Mouse (Mus musculus) A20 (cell line): ENCODE results near the gene Krt90.
A peak's percentile ranks its signal among the peaks of the same experiment; 100 is the strongest.

Experiments used
- DNase-seq: peaks from one replicate; pipeline ENCODE4 v3.0.0-alpha.2; 2011; ENCODE audit warnings: low read depth, low spot score

Krt90 gene

DNA sequence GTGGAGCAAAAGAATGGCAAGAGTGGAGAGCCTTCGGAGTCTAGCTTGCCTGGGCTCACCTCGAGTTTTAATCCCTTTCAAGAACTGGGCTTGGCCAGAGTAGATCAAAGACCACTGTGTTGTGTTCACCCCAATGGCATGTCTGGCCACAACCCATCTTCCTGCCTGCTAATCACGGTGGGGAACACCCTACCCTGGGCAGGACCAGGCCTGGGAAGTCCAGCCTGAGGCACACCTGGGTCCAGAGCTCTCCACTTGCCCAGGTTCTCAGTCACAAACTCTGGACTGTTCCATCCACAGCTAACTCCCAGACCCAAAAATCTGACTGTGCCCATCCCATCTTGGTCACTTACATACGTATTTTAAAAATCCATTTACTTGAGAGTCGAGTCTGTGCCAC is at the start of gene Krt90:
Gene Krt90, minus strand, starts transcription at position 101 of the 400 bp plus-strand sequence.
- DNase-seq, result no peak

DNA sequence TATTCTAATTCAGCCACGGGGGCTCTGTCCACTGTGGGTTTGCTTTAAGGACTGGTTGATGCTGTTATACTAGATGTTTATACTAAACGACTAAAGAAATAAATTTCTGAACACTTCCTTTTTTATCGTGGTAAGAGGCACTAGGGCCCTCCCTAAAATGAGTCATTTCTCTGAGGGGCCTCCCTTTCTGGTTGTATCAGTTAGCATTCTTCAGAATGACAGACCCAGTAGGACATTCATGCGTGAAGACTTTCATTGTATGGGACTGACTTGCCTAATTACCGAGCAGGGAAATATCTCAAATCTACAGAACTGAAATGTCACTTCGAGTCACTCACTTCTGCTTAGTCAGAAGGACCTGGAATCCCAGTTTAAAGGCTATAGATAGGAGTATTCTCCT is 36.4 kb upstream of the Krt90 start:
- DNase-seq, result peak; percentile 74

DNA sequence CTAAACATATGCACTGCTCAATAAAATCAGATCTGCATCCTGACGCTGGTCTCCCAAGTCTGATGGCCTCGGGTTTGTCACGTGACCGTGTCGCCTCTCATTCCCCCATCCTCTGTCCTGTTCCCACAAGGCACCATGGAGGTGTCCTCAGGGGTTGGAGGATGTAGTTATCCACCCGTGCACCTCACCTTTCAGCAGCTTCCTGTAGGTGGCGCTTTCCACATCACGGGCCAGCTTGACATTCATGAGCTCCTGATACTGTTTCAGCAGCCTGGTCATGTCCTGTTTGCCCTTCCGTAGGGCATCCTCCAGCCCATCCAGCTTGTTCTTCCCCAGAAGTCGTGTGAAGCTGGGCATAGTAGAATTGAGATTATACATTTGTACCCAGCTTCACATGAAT is 25.5 kb upstream of the Krt90 start:
- DNase-seq, result peak; percentile 60

DNA sequence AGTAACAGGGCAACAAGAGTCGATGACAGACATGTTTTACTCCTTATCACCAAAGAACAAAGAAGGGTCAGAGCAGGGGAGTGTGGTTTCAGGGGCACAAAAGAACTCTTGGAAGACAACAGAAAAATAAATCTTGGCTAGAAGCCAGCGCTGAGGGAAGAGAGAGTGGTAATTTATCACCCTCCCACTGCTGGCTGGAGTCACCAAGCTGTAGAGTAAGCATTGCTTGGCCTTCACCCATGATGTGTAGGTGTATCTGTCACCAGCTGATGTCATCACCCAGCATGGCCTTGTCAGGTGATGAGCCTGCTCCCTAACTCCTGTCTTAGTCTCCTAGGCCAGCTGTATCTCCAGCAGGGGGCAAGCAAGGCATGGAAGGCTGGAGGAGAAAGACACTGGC is 21.7 kb upstream of the Krt90 start:
- no peak for DNase-seq

DNA sequence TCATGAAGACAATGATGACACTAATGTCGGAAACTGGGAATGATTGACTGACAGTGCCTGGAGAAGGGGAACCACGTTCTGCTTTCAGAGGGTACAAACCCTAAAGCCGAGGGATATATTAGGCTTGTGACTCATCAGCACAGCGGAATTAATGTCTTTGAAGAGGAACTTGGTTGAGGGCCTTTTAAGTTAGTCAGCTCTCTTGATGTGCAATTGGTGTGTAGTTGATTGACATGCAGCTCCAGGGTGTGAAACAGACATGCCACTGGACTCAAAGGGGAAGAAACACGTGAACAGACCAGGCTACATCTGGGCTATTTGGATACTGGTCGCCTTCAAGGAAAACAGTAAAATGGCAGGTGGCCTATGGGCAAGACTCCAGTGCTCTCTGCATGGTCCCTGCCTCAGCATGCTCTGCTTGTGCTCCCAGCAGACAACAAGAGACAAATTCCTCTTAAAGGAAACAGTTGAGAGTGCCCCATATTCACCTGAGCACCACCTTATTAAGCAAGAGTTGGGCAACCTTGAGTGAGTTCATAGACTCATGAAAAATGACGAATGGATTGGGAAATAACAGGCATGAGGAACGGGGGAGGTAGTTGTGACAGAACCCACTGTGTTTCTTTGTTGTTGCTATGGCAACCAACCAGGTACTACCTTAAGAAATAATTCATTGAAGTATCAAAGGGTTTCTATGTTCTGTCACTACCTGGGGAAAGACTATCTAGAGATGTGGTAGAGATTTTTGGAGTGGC is 20.6 kb upstream of the Krt90 start:
- DNase-seq, result peak; percentile 23

DNA sequence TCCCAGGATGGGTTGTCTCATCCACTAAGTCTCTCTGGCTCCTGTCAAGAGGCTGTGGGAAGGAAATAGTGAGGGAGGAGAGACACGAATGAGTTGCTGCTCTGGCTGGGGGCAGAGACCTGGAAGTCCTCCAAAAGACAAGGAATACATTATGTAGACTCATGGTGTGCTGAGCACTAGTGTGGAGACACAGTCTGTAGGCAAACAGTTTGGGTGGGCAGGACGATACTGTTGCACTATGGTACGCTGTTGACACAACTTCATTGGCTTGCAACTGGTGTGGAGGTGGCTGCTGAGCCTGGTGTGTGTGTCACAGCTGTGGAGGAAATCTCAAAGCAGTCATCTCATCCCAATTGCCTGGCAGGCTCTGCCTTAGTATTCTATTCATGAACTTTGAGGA is 19.0 kb upstream of the Krt90 start:
- DNase-seq, result no peak

DNA sequence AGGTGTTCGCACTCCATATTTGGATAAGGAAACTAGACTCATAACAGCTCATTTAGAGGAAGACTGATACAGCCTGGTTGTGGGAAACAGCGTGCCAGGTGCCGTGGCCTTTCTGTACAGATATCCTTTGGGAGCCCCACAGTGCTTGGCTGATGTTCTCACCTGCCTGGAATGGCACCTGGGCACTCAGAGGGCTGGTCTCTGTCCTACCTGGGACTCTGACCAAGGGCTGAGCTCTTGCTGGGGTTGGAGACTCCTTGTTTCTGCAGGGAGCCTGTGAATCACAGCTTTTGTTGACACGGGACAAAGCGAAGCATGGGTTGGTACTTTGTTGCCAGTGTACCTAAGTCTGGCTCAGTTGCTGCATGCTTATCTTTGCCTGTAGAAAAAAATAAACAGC is 12.8 kb upstream of the Krt90 start:
- DNase-seq, result no peak

DNA sequence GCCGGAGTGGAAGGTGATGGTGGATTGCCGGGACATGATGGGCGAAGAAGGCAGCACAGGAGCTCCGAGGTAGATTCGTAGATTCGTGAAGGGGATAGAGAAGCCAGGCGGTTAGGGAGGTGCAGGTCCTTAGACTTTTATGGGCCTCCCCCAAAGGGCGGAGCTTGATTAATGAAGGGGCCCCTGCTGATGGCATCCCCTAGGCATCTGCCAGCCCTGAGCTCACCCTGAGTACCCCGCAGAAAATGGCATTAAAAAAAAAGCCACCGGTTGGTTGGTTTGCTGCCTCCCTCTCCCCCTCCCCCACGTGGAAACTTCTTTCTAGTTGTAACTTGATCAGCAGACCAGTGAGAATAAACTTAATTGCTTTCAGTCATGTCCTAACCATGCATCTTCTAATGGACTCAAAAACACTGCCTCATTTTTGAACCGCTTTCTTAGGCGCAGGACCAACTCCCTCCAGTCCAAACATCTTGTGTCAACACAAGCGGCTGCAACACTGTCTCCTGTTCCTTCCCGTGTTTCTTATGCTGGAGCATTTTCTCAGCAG is 11.1 kb upstream of the Krt90 start, which contains the start of gene Krt75:
Gene Krt75, minus strand, starts transcription at position 109 of the 550 bp plus-strand sequence.
- no peak for DNase-seq

DNA sequence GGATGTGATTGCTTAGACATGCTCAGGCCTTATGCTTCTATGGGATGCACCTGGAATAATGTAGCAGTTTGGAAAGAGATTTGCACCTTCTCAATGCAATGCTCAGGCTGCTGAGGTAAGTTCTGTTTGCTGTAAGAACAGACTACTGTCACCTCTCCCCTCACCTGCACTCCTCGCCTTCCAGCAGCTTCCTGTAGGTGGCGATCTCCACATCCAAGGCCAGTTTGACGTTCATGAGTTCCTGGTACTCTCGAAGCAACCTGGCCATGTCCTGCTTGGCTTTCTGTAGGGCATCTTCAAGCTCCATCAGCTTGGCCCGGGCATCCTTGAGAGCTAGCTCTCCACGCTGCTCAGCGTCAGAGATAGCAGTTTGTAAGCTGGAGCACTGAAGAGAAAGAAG is 5.0 kb upstream of the Krt90 start:
- DNase-seq, result peak; percentile 56

DNA sequence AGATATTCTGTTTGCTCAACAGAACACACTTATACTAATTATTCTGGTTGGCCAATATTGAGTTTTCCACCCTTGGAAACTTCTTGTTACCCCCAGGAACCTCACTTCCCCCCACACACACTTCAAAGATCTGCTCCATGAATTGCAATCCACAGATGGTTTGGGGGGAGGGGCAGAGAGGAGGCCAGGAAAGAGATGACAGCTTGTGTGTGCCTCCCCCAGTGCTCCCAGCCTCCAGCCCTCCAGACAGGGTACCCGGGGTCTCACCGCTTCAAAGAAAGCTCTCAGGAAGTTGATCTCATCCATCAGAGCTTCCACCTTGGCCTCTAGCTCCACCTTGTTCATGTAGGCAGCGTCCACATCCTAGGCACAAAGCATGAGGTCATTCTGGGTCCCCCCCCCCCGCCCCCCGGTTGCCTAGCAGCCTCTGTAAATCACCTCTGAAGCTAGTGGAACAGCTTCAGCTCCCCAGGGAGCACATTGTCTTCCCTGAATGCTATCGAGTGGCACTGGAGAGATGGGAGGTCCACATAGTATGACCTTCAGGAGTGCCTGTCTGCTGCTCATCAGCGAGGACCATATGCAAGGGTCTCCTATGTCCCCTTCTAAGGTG is 4.6 kb downstream of the Krt90 start:
- DNase-seq, result no peak

DNA sequence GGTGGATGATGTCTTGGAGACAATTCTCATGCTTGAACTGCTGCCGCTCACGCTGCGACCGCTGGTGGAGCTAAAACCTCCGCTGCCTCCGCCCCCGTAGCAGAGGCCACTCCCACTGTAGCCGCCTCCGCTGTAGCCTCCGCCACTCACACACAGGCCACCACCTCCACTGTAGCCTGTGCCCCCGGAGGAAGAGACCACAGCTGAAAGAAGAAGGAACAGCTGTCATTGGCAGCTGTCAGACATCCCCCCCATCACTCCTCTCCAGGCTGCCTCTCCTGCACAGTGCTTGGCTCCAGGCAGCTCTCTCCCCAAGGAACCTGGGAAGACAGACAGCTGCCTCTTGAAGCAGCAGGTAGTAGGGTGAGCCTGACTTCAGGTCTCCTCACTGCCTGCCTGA is 9.6 kb downstream of the Krt90 start:
- DNase-seq, result peak; percentile 55

DNA sequence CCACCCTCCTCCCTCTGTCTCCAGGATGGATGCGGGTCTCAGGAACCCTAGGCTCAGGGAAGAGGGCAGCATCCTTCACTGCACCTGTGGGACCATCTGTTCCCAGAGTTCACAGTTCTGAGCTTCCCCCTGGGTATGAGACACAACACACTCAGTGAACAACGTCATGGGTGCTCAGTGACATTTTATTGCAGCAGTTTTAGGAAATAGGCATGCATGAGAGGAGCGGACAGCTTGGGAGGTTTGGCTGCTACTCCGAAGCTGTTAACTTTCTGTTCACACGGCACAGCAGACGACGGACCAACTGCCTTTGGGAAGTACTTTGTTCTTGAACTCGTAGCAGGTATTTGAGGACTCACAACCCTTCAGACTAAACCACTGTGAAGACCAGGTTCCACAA is 10.6 kb downstream of the Krt90 start:
- no peak for DNase-seq

DNA sequence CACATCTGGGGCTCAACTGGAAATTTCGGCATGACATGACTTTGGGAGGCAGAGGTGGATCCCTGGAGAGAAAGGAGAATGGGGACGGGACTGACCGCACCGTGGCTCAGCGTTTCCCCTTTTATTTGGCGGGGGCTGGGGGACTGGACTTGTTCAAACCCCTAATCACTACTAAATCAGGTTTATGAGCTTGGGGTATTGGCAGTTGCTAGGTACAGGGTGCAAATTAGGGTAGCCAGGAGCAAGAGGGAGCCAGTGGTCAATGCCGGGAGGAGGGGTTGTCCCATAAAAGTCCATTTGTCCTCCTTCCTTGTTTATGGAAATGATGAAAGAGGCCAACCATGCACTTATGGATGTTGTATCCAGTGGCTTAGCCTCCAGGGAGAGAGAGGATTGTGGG is 12.2 kb downstream of the Krt90 start, which contains the start of gene Krt82:
Gene Krt82, minus strand, starts transcription at position 101 of the 400 bp plus-strand sequence.
- DNase-seq, result no peak

DNA sequence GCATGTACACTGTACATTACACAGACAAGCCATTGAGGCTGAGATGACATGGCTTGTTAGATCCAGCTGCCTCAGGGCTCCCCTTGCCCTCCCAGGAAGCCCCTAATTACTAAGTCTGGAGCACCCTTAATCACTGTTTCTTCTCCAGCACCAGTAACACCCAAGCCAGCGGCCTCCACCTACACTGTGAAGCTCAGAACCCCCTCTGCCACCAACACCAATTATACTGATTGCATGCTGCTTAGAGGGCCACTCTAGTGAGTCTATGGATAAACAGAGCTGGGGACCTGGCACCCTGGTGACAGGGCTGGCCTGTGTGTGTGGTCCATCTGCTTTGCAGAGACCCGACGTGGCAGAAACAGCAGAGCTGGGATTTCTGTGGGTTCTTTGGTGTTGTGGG is 18.3 kb downstream of the Krt90 start:
- no peak for DNase-seq

DNA sequence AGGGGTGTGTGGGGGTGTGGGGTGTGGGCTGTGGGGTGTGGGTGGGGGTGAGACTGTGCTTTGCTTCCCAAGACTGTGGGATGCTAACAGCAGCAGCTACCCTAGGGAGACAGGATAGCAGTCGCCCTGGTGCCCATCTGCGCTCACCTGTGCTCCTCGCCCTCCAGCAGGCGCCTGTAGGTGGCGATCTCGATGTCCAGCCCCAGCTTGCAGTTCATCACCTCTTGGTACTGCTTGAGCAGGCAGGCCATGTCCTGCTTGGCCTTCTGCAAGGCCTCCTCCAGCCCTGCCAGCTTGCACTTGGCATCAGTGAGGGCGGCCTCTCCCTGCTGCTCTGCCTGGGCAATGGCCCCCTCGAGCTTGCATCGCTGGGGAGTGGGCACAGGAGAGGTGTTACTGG is 20.2 kb downstream of the Krt90 start:
- peak; percentile 33 for DNase-seq

DNA sequence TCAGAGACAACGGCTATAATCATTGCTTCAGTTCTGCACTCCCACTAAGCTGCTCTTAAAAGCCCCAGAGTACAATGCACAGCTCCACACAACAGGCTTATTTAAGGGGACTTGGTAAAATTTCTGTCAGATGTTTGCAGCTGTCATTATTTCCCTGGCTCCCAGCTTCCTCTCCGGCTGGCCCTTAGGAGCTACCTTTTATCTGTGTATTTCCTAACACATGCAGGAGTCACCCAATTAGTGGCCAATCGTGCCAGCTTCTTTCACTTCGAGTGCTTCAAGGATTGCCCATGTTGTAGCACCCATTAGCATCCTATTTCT is 24.2 kb downstream of the Krt90 start:
- DNase-seq, result no peak

DNA sequence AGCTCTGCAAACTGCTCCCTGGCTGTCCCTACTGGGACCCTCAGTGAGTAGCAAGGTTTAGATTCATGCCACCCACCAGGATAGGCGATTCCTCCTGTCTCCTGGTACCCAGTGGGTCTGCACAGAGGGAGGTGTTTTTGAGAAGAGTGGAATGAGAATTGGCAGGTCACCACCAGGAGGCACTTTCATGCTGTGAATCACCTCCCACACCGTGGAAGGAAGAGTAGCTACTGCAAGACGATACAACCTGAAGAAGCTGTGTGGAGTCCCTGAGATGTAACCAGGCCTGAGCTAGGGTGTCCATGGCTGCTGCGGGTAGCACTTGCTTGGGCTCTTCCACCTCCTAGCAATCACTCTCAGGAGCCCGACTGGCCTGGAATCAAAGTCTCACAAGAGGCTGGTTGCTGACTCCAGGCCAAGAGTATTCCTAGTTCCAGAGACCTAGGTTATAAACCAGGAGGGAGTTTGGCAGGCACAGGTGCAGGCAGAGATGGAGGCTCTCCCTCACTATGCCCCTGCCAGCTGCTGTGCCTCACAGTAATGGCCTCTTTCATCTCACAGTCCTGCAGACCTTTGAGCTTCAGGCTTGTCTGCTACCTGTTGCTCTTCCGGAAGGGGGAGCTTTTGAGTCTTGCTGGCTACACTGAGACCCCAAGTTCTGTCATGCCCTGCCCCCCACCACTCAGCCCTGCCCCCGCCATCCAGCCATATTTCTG is 24.7 kb downstream of the Krt90 start:
- peak; percentile 25 for DNase-seq

DNA sequence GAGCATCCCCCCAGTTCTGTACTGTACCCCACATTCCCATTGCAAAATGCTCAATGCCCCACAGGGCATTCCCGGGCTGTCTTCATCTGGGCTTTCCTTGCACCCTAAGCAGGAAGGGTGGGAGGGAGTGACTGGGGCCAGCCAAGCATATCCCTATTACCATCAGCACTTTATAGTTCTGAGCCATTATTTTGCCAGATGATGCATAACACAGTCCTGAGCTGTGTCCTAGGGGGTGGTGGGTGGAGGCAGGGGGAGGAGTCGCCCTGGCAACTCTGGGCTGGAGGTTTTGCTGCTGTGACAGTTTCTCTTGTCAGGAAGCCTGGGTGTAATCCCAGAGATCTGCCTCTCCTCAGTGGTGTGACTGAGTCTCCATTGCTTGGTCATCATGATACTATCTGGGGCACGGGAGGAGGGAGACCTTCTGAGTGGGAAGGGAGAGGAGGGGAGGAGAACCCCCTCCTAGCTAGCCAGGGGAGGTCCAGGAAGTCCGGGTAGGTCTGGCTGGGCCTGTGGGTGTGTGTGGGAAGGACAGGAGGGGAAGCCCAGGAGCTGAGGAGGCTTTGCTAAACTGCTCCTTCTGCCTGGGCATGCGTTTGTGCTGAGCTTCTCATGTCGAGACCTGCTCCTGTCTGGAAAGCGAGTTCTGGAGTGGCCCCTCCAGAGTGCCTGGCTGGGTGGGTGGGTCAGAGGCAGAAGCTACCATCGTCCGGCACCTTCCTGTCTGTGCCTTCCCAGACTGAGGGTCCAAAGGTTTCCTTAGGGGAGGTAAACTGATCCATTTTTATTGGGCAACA is 26.5 kb downstream of the Krt90 start:
- no peak for DNase-seq

DNA sequence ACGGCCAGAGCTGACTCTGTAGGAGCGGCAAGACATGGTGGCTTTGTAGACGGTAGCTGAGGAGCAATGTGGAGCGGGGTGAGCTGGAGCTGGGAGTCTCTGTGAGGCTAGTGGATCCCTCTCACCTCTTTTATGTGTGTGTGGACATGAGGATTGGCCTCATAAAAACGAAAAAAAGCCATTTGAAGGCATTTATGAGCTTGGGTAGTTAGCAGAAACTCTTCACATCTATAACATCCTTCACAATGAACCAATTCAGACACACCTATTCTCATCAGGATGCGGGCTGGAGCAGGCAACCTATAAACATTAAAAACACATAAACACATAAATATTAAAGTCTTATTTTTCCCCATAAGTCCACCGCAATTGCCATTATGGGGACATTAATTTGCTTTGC is 30.0 kb downstream of the Krt90 start, which contains the start of gene Krt84:
Gene Krt84, minus strand, starts transcription at position 101 of the 400 bp plus-strand sequence.
- no peak for DNase-seq

DNA sequence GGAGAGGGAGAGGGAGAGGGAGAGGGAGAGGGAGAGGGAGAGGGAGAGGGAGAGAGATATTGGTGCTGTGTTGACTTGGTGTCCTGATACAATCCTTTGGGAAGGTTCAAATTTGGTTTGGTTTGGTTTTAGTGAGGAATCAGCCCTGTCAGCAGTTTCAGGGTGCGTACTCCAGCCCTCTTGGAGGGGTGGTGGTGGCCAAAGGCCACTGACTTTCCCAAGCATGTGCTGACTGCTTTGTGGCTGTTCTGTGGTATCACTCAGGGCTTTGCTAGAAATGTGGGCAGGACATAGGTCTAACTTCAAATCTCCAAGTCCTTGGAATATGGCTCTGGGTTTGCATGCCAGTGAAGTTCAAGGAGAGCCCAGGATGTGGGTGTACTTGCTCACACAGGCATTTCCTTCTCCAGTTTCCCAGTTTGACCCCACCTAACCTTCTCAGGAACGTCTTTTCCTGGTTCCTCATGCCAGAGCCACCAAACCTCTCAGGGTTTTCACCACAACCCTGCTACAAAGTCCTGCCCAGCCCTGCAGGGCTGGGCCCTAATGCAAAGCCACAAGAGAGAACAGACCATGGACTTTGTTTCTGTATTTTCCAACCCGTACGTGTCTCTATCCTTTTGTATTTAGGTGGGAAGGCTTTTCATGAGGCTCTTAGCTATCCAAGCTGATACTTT is 40.1 kb downstream of the Krt90 start:
- DNase-seq, result no peak

DNA sequence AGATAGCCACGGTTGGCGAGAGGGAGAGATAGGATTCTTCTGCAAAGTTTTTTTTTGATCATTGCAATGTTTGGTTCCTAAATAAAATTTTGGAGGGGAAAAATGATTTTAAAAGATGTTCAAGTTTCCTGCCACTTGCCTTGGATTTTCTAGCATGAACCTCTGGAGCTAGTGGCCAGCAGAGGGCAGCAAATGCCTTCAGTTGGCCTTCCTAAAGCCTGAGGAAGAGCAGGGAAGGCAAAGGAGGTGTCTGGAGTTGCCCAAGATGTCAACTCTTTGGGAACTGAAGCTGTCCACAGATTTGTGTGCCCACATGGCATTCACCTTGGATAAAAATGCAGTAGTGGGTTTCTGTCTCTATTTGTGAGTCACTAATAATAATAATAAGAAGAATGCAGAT is 43.0 kb downstream of the Krt90 start:
- peak; percentile 56 for DNase-seq
